Mouse (Mus musculus) liver, adult 2 months (tissue): Measurements from ENCODE around the gene Iqsec2. TPM values are rescaled to one million over a fixed set of nuclear protein-coding genes. Genes with fewer than 3 reads are reported as not detected.

Experiments
- DNase-seq: peaks from one replicate; pipeline ENCODE4 v3.0.0-alpha.2; 2011; ENCODE audit warnings: low read depth, low spot score; ENCODE audit errors: extremely low read depth
- H3K27ac ChIP-seq: fragments of 200-500 bp; replicated peaks from 2 replicates; pipeline ENCODE4 v1.5.1; 2012; ENCODE audit warnings: low read depth, mild to moderate bottlenecking, control low read depth, inconsistent platforms, low read length; ENCODE audit not compliant: insufficient read depth
- H3K27me3 ChIP-seq: fragments of 200-500 bp; 2 replicates; pipeline ENCODE4 v1.6.1; 2012; ENCODE audit warnings: mild to moderate bottlenecking, moderate library complexity, low read length, inconsistent platforms; ENCODE audit not compliant: control insufficient read depth, insufficient read depth
- H3K36me3 ChIP-seq: fragments of 200-500 bp; 2 replicates; pipeline ENCODE4 v1.6.1; 2012; ENCODE audit warnings: low read length, inconsistent platforms; ENCODE audit not compliant: control insufficient read depth, insufficient read depth
- H3K4me1 ChIP-seq: fragments of 200-500 bp; 2 replicates; pipeline ENCODE4 v1.6.1; 2011; ENCODE audit warnings: low read length; ENCODE audit not compliant: control insufficient read depth, insufficient read depth
- H3K4me3 ChIP-seq: fragments of 200-500 bp; 2 replicates; pipeline ENCODE4 v1.5.1; 2011; ENCODE audit warnings: low read depth, mild to moderate bottlenecking, control low read depth, low read length, moderate library complexity; ENCODE audit not compliant: insufficient read depth
- H3K79me2 ChIP-seq: fragments of 200-500 bp; 2 replicates; pipeline ENCODE4 v1.6.1; 2012; ENCODE audit warnings: inconsistent platforms, mild to moderate bottlenecking, low read length, moderate library complexity; ENCODE audit not compliant: control insufficient read depth, insufficient read depth
- H3K9ac ChIP-seq: fragments of 200-500 bp; 2 replicates; pipeline ENCODE4 v1.6.1; 2012; ENCODE audit warnings: low read depth, mild to moderate bottlenecking, control low read depth, inconsistent platforms, low read length
- CTCF ChIP-seq: fragments of 200-500 bp; IDR thresholded peaks from 2 replicates; pipeline ENCODE4 v1.5.1; 2011; ENCODE audit warnings: low read depth, low read length, control low read depth
- POLR2A ChIP-seq: fragments of 200-500 bp; IDR thresholded peaks from 2 replicates; pipeline ENCODE4 v1.6.1; 2011; ENCODE audit warnings: low read length, control low read depth; ENCODE audit not compliant: insufficient read depth; ENCODE audit errors: extremely low read depth
- WGBS: fragments of 180-500 bp; shearing (Covaris S2); methylation state at CpG from one replicate; pipeline ENCODE4 v1.1.7; 2018; 5-methylcytosine and 5-hydroxymethylcytosine counted together
- polyA plus RNA-seq: library from polyadenylated mRNA; depleted of rRNA; stranded (reverse); fragments of >200 nt; gene quantifications from 2 replicates; pipeline ENCODE4 v1.2.3, GENCODE M21; 2012
- total RNA-seq: library from RNA; depleted of rRNA; stranded (reverse); fragments of >200 nt; gene quantifications from 2 replicates; pipeline ENCODE4 v1.2.3, GENCODE M21; 2014

The Iqsec2 gene
- total and polyA plus RNA-seq, 2 experiments = 4.8 to 11.5 TPM

- H3K4me3 ChIP-seq = no peak overlapping the region
- H3K4me1 ChIP-seq = peaks cover 5% of the 10 kb centered on the region; the same call in 1 of the 2 replicates
- H3K27ac ChIP-seq = no peak overlapping the region
- H3K9ac ChIP-seq = no peak overlapping the region
- TF ChIP-seq POLR2A (no peak), CTCF (no peak)
- H3K27me3 ChIP-seq = no peaks in the 10 kb centered on the region
- WGBS = 100% methylated on average over 6 of the region's 6 CpGs
- no peak for DNase-seq
- peaks cover 8% of the 10 kb centered on the region; the same call in 1 of the 2 replicates for H3K36me3 ChIP-seq
- H3K79me2 ChIP-seq = no peaks in the 10 kb centered on the region
Measured at GRCm38 (mm10) chrX:152223313-152223712, 79.2 kb downstream of the Iqsec2 start.

GRCm38 (mm10) chrX:152224280-152224679, 80.2 kb downstream of the Iqsec2 start:
- peak; percentile 76 for DNase-seq
- TF ChIP-seq POLR2A (no peak), CTCF (peak; percentile 39)
- Histone ChIP-seq H3K36me3 (peaks cover 6% of the 10 kb centered on the region; the same call in 1 of the 2 replicates), H3K79me2 (no peaks in the 10 kb centered on the region), H3K27me3 (no peaks in the 10 kb centered on the region), H3K4me3 (no peak overlapping the region), H3K4me1 (peaks cover 5% of the 10 kb centered on the region; the same call in 1 of the 2 replicates), H3K9ac (peak overlapping the region; percentile 38; the same call in 1 of the 2 replicates), H3K27ac (peak overlapping the region; percentile 80)
- WGBS = 36% methylated on average over 5 of the region's 5 CpGs

- Histone ChIP-seq H3K36me3 (peaks cover 7% of the 10 kb centered on the region; the same call in 1 of the 2 replicates), H3K27me3 (no peaks in the 10 kb centered on the region), H3K4me3 (peak within 1 kb of the TSS; percentile 97), H3K4me1 (peaks cover 12% of the 10 kb centered on the region), H3K79me2 (peaks cover 26% of the 10 kb centered on the region), H3K9ac (peak within 1 kb of the TSS; percentile 98), H3K27ac (peak within 1 kb of the TSS; percentile 91)
- TF ChIP-seq CTCF (no peak), POLR2A (0 out of 2 replicates have a peak, but pooled peaks have one; percentile 50)
- WGBS = under 1% methylated on average over 59 of the region's 69 CpGs
- DNase-seq = peak; percentile 95
Measured at GRCm38 (mm10) chrX:152232781-152233763, 89.0 kb downstream of the Iqsec2 start, which contains the start of gene Kdm5c. TSS of gene Kdm5c (plus strand) at chrX:152233020.

- WGBS = 0% methylated on average over 3 of the region's 3 CpGs
- peak; percentile 61 for DNase-seq
- Histone ChIP-seq H3K36me3 (peaks cover 10% of the 10 kb centered on the region; the same call in 1 of the 2 replicates), H3K27me3 (no peaks in the 10 kb centered on the region), H3K79me2 (peaks cover 26% of the 10 kb centered on the region), H3K27ac (peak overlapping the region; percentile 91; the same call in 1 of the 2 replicates), H3K4me3 (peak overlapping the region; percentile 97), H3K9ac (peak overlapping the region; percentile 98), H3K4me1 (peaks cover 12% of the 10 kb centered on the region)
- TF ChIP-seq POLR2A (no peak), CTCF (no peak)
Measured at GRCm38 (mm10) chrX:152234125-152234524, 90.1 kb downstream of the Iqsec2 start.

GRCm38 (mm10) chrX:152235758-152236157, 91.7 kb downstream of the Iqsec2 start:
- H3K79me2 ChIP-seq = peaks cover 26% of the 10 kb centered on the region
- no peak overlapping the region for H3K27ac ChIP-seq
- H3K27me3 ChIP-seq = no peaks in the 10 kb centered on the region
- 41% methylated on average over 2 of the region's 2 CpGs for WGBS
- H3K4me1 ChIP-seq = peaks cover 12% of the 10 kb centered on the region
- peaks cover 21% of the 10 kb centered on the region; the same call in 1 of the 2 replicates for H3K36me3 ChIP-seq
- DNase-seq = no peak
- no peak overlapping the region for H3K4me3 ChIP-seq
- TF ChIP-seq POLR2A (no peak), CTCF (no peak)
- H3K9ac ChIP-seq = no peak overlapping the region
